Mouse (Mus musculus) lung, postnatal 0 days (tissue): ENCODE data around the gene Mettl15.

Experiments
- CTCF ChIP-seq: IDR thresholded peaks from 2 replicates; pipeline ENCODE4 v1.5.1; 2016; ENCODE audit warnings: antibody characterized with exemption, mild to moderate bottlenecking
- EP300 ChIP-seq: IDR thresholded peaks from 2 replicates; pipeline ENCODE4 v1.6.1; 2016; ENCODE audit warnings: antibody characterized with exemption, mild to moderate bottlenecking, control low read depth

DNA sequence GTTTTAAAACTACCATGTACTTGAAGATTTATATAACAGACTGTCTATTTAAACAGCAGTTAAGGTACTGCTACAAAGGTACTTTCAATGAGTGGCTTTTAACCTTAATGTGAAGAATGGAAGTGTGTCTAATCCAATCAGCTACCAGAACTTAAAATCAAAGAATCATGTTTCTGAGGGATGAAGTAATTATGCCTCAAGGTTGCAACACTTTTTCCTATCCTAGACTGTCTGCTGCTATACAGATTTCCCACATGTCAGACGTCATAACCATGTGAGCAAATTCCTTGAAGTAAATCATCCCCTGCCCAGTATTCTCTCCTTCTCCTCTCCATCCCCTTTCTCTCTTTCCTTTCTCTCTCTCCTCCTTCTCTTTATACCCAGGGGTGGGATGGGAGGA, 140.2 kb downstream of the Mettl15 start:
- TF ChIP-seq CTCF (no peak), EP300 (no peak)
